Mouse (Mus musculus) layer of hippocampus, postnatal 36 days (tissue): ENCODE data around the gene Fars2. TPM values are rescaled to one million over a fixed set of nuclear protein-coding genes. Genes with fewer than 3 reads are reported as not detected.
A peak's percentile ranks its signal among the peaks of the same experiment; 100 is the strongest.

ENCODE experiments used
- DNase-seq, 2 experiments: peaks; one replicate each; pipeline ENCODE4 v3.0.0; 2022
- total RNA-seq, 2 experiments: library from RNA; stranded (reverse); gene quantifications; 2 replicates each; pipeline ENCODE4 v1.2.3; 2021

Gene Fars2
- 10 to 100 TPM; 37.4 to 39.0 TPM for total RNA-seq

GRCm38 (mm10) chr13:36117143-36118014 lies at the start of gene Fars2, which contains the start of gene Lyrm4:
Gene Fars2 (plus strand): TSS chr13:36117412.
Gene Lyrm4 (minus strand): TSS chr13:36117526.
- DNase-seq, result peak; percentile 97 to 98

- DNase-seq, result no peak
Measured at GRCm38 (mm10) chr13:36074484-36074883, 42.7 kb upstream of the Fars2 start.

- no peak for DNase-seq
Measured at GRCm38 (mm10) chr13:36081591-36081990, 35.6 kb upstream of the Fars2 start.

GRCm38 (mm10) chr13:36084701-36085100 lies 32.5 kb upstream of the Fars2 start:
- DNase-seq, result no peak

- DNase-seq, result no peak
Measured at GRCm38 (mm10) chr13:36085971-36086370, 31.2 kb upstream of the Fars2 start.

- DNase-seq, result no peak
Measured at GRCm38 (mm10) chr13:36086608-36087391, 30.4 kb upstream of the Fars2 start.

GRCm38 (mm10) chr13:36087427-36087826 lies 29.8 kb upstream of the Fars2 start:
- no peak for DNase-seq

GRCm38 (mm10) chr13:36088168-36088567 lies 29.0 kb upstream of the Fars2 start:
- no peak for DNase-seq

- no peak for DNase-seq
Measured at GRCm38 (mm10) chr13:36096684-36097383, 20.4 kb upstream of the Fars2 start.

- DNase-seq, result no peak
Measured at GRCm38 (mm10) chr13:36105591-36105990, 11.6 kb upstream of the Fars2 start.

GRCm38 (mm10) chr13:36108528-36108927 lies 8.7 kb upstream of the Fars2 start:
- no peak for DNase-seq

- no peak for DNase-seq
Measured at GRCm38 (mm10) chr13:36111331-36111730, 5.9 kb upstream of the Fars2 start.

GRCm38 (mm10) chr13:36113181-36113580 lies 4.0 kb upstream of the Fars2 start:
- no peak for DNase-seq

GRCm38 (mm10) chr13:36116520-36117142 lies 581 bp upstream of the Fars2 start:
- peak; percentile 30 to 36 for DNase-seq

- no peak for DNase-seq
Measured at GRCm38 (mm10) chr13:36119684-36120083, 2.5 kb downstream of the Fars2 start.

- no peak for DNase-seq
Measured at GRCm38 (mm10) chr13:36120606-36121005, 3.4 kb downstream of the Fars2 start.

- DNase-seq, result peak; percentile 16 to 19
Measured at GRCm38 (mm10) chr13:36129360-36130054, 12.3 kb downstream of the Fars2 start.

GRCm38 (mm10) chr13:36131401-36131800 lies 14.2 kb downstream of the Fars2 start:
- DNase-seq, result no peak

- DNase-seq, result no peak
Measured at GRCm38 (mm10) chr13:36131992-36132649, 14.9 kb downstream of the Fars2 start.

GRCm38 (mm10) chr13:36139703-36140102 lies 22.5 kb downstream of the Fars2 start:
- no peak for DNase-seq
